Mouse (Mus musculus): ENCODE results near the gene Txnrd1.

The Txnrd1 gene

GRCm38 (mm10) chr10:82811855-82812431, 21.8 kb upstream of the Txnrd1 start:
- in situ Hi-C loops (cut with MboI; ENCODE audit: low pct_unique_long_range_greater_than_20kb in 1 of 2, low sequenced_read_pairs in 2 of 2, unreplicated experiment in 1 of 2), result loop anchor here (5.0 to 25.0 kb wide), 4 partner anchors 45 to 375 kb away; no protein-coding TSS in a partner anchor

GRCm38 (mm10) chr10:82814096-82814970, 19.4 kb upstream of the Txnrd1 start:
- in situ Hi-C loops (cut with MboI; ENCODE audit: low pct_unique_long_range_greater_than_20kb in 1 of 2, low sequenced_read_pairs in 2 of 2, unreplicated experiment in 1 of 2), result loop anchor here (5.0 to 25.0 kb wide), 4 partner anchors 43 to 373 kb away; no protein-coding TSS in a partner anchor

GRCm38 (mm10) chr10:82816441-82816840, 17.3 kb upstream of the Txnrd1 start:
- in situ Hi-C loops (cut with MboI; ENCODE audit: low pct_unique_long_range_greater_than_20kb in 1 of 2, low sequenced_read_pairs in 2 of 2, unreplicated experiment in 1 of 2), result loop anchor here (10.0 to 25.0 kb wide), 2 partner anchors 78 to 371 kb away; no protein-coding TSS in a partner anchor

- in situ Hi-C loops (cut with MboI; ENCODE audit: low pct_unique_long_range_greater_than_20kb in 1 of 2, low sequenced_read_pairs in 2 of 2, unreplicated experiment in 1 of 2), result loop anchor here (10.0 to 25.0 kb wide), 2 partner anchors 77 to 370 kb away; no protein-coding TSS in a partner anchor
These were observed 16.2 kb upstream of the Txnrd1 start for GRCm38 (mm10) chr10:82817514-82817913.

GRCm38 (mm10) chr10:82817936-82818335, 15.8 kb upstream of the Txnrd1 start:
- in situ Hi-C loops (cut with MboI; ENCODE audit: low pct_unique_long_range_greater_than_20kb in 1 of 2, low sequenced_read_pairs in 2 of 2, unreplicated experiment in 1 of 2), result loop anchor here (10.0 to 25.0 kb wide), 2 partner anchors 77 to 369 kb away; no protein-coding TSS in a partner anchor

- in situ Hi-C loops (cut with MboI; ENCODE audit: low pct_unique_long_range_greater_than_20kb in 1 of 2, low sequenced_read_pairs in 2 of 2, unreplicated experiment in 1 of 2), result loop anchor here (10.0 to 25.0 kb wide), 2 partner anchors 76 to 369 kb away; no protein-coding TSS in a partner anchor
These were observed 15.1 kb upstream of the Txnrd1 start for GRCm38 (mm10) chr10:82818661-82819060.

GRCm38 (mm10) chr10:82823108-82823778, 10.5 kb upstream of the Txnrd1 start:
- in situ Hi-C loops (cut with MboI; ENCODE audit: low pct_unique_long_range_greater_than_20kb in 1 of 2, low sequenced_read_pairs in 2 of 2, unreplicated experiment in 1 of 2), result loop anchor here in 1 of 2 experiments (25.0 kb wide), 1 partner anchor 364 kb away; no protein-coding TSS in a partner anchor

- in situ Hi-C loops (cut with MboI; ENCODE audit: low pct_unique_long_range_greater_than_20kb in 1 of 2, low sequenced_read_pairs in 2 of 2, unreplicated experiment in 1 of 2), result loop anchor here in 1 of 2 experiments (25.0 kb wide), 1 partner anchor 364 kb away; no protein-coding TSS in a partner anchor
These were observed 10.0 kb upstream of the Txnrd1 start for GRCm38 (mm10) chr10:82823779-82824177.

GRCm38 (mm10) chr10:82824541-82824940, 9.2 kb upstream of the Txnrd1 start:
- in situ Hi-C loops (cut with MboI; ENCODE audit: low pct_unique_long_range_greater_than_20kb in 1 of 2, low sequenced_read_pairs in 2 of 2, unreplicated experiment in 1 of 2), result loop anchor here in 1 of 2 experiments (25.0 kb wide), 1 partner anchor 363 kb away; no protein-coding TSS in a partner anchor

GRCm38 (mm10) chr10:82826516-82826915, 7.2 kb upstream of the Txnrd1 start:
- in situ Hi-C loops (cut with MboI; ENCODE audit: low pct_unique_long_range_greater_than_20kb in 1 of 2, low sequenced_read_pairs in 2 of 2, unreplicated experiment in 1 of 2), result loop anchor here in 1 of 2 experiments (25.0 kb wide), 1 partner anchor 611 kb away; no protein-coding TSS in a partner anchor

- in situ Hi-C loops (cut with MboI; ENCODE audit: low pct_unique_long_range_greater_than_20kb in 1 of 2, low sequenced_read_pairs in 2 of 2, unreplicated experiment in 1 of 2), result loop anchor here in 1 of 2 experiments (25.0 kb wide), 1 partner anchor 601 kb away; no protein-coding TSS in a partner anchor
These were observed 2.1 kb downstream of the Txnrd1 start for GRCm38 (mm10) chr10:82835898-82836297.

- in situ Hi-C loops (cut with MboI; ENCODE audit: low pct_unique_long_range_greater_than_20kb in 1 of 2, low sequenced_read_pairs in 2 of 2, unreplicated experiment in 1 of 2), result loop anchor here in 1 of 2 experiments (25.0 kb wide), 1 partner anchor 599 kb away; no protein-coding TSS in a partner anchor
These were observed 4.6 kb downstream of the Txnrd1 start for GRCm38 (mm10) chr10:82838390-82838789.

GRCm38 (mm10) chr10:82844090-82844489, 10.3 kb downstream of the Txnrd1 start:
- in situ Hi-C loops (cut with MboI; ENCODE audit: low pct_unique_long_range_greater_than_20kb in 1 of 2, low sequenced_read_pairs in 2 of 2, unreplicated experiment in 1 of 2), result loop anchor here in 1 of 2 experiments (25.0 kb wide), 1 partner anchor 593 kb away; no protein-coding TSS in a partner anchor

GRCm38 (mm10) chr10:82844731-82845130, 11.0 kb downstream of the Txnrd1 start:
- in situ Hi-C loops (cut with MboI; ENCODE audit: low pct_unique_long_range_greater_than_20kb in 1 of 2, low sequenced_read_pairs in 2 of 2, unreplicated experiment in 1 of 2), result loop anchor here in 1 of 2 experiments (25.0 kb wide), 1 partner anchor 593 kb away; no protein-coding TSS in a partner anchor

GRCm38 (mm10) chr10:82847821-82848459, 14.2 kb downstream of the Txnrd1 start:
- in situ Hi-C loops (cut with MboI; ENCODE audit: low pct_unique_long_range_greater_than_20kb in 1 of 2, low sequenced_read_pairs in 2 of 2, unreplicated experiment in 1 of 2), result loop anchor here in 1 of 2 experiments (25.0 kb wide), 1 partner anchor 589 kb away; no protein-coding TSS in a partner anchor

GRCm38 (mm10) chr10:82849686-82850353, 16.1 kb downstream of the Txnrd1 start:
- in situ Hi-C loops (cut with MboI; ENCODE audit: low pct_unique_long_range_greater_than_20kb in 1 of 2, low sequenced_read_pairs in 2 of 2, unreplicated experiment in 1 of 2), result loop anchor here in 1 of 2 experiments (25.0 kb wide), 1 partner anchor 587 kb away; no protein-coding TSS in a partner anchor

- in situ Hi-C loops (cut with MboI; ENCODE audit: low pct_unique_long_range_greater_than_20kb in 1 of 2, low sequenced_read_pairs in 2 of 2, unreplicated experiment in 1 of 2), result no loop called here
These were observed 16.6 kb downstream of the Txnrd1 start for GRCm38 (mm10) chr10:82850354-82850752.
